Mouse (Mus musculus): ENCODE results near the gene Sox6. TPM values are rescaled to one million over a fixed set of nuclear protein-coding genes. Genes with fewer than 3 reads are reported as not detected.
A peak's percentile ranks its signal among the peaks of the same experiment; 100 is the strongest.

Sox6 gene
- polyA plus RNA-seq, 1 experiment from 2014 or later, result 51.2 TPM

DNA sequence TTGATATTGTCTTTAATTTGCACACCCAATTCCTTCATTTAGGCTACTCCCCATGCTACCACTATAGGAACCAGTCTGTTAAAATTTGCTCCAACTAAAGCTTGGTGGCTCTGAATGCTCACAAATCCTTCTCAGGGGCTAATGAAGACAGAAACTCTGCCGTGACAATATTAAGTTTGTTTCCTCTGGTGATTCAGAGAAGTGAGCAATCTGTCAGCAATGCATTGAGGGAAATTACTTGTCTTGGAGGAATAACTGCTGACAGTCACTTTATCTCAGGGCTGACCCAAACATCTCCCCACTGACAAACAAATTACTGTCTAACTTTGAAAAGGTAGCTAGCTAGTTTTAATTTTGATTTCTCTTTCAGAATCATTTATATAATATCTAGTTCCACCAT is 463.8 kb downstream of the Sox6 start:
- Histone ChIP-seq H3K27ac (ENCODE audit: low read depth, low read length) (no peak overlapping the region), H3K4me3 (ENCODE audit: low read depth, low read length) (no peak overlapping the region), H3K36me3 (ENCODE audit: control insufficient read depth, insufficient read depth, low read length) (no peaks in the 10 kb centered on the region), H3K9me3 (ENCODE audit: control insufficient read depth, low read length) (no peaks in the 10 kb centered on the region), H3K4me2 (ENCODE audit: low read depth, low read length) (no peak overlapping the region), H3K9ac (replicated peaks; ENCODE audit: low read depth, low read length) (no peak overlapping the region), H3K27me3 (ENCODE audit: control insufficient read depth, insufficient read depth, low read length) (no peaks in the 10 kb centered on the region), H3K4me1 (ENCODE audit: control insufficient read depth, insufficient read depth, low read length) (no peaks in the 10 kb centered on the region)
- no peak for ATAC-seq (ENCODE audit: low read depth)
- 30% methylated on average over 1 of the region's 1 CpGs for WGBS

GRCm38 (mm10) chr7:115568821-115569240 is 469.8 kb downstream of the Sox6 start:
- Histone ChIP-seq H3K36me3 (ENCODE audit: control insufficient read depth, insufficient read depth, low read length) (no peaks in the 10 kb centered on the region), H3K27ac (ENCODE audit: low read depth, low read length) (0 out of 2 replicates have a peak overlapping the region, but pooled peaks have one; percentile 24)

DNA sequence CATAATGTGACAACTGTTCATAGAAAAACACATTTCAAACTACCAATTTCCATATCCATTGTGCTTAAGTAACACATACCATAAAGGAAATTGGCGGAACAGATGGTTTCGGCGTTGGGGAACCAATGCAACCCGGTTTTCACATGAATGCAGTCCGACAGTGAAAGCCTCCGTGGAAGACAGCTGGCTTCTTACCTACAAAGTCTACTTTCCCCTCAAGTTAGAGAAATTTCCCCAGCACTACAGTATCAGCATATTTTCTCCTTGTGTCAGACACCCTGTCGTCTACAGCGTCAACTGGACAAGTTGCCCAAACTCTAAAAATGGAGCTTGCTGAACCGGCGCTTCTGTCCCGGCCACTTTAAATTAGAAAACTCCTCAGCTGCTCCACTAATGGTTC is 470.3 kb downstream of the Sox6 start:
- no peak overlapping the region for H3K9ac ChIP-seq (replicated peaks; ENCODE audit: low read depth, low read length)
- peak overlapping the region; percentile 14 for H3K4me3 ChIP-seq (ENCODE audit: low read depth, low read length)
- H3K27me3 ChIP-seq (ENCODE audit: control insufficient read depth, insufficient read depth, low read length), result no peaks in the 10 kb centered on the region
- H3K27ac ChIP-seq (ENCODE audit: low read depth, low read length), result 0 out of 2 replicates have a peak overlapping the region, but pooled peaks have one; percentile 28
- WGBS, result 17% methylated on average over 11 of the region's 11 CpGs
- H3K4me2 ChIP-seq (ENCODE audit: low read depth, low read length), result peak overlapping the region; percentile 54
- H3K36me3 ChIP-seq (ENCODE audit: control insufficient read depth, insufficient read depth, low read length), result no peaks in the 10 kb centered on the region
- 0 out of 2 replicates have a peak, but pooled peaks have one; percentile 11 for ATAC-seq (ENCODE audit: low read depth)
- H3K4me1 ChIP-seq (ENCODE audit: control insufficient read depth, insufficient read depth, low read length), result peaks cover 20% of the 10 kb centered on the region; the same call in 1 of the 2 replicates
- H3K9me3 ChIP-seq (ENCODE audit: control insufficient read depth, low read length), result no peaks in the 10 kb centered on the region

More at GRCm38 (mm10) chr7:115568821-115569240, 469.8 kb downstream of the Sox6 start:
- Histone ChIP-seq H3K27me3 (ENCODE audit: control insufficient read depth, insufficient read depth, low read length) (no peaks in the 10 kb centered on the region), H3K9me3 (ENCODE audit: control insufficient read depth, low read length) (no peaks in the 10 kb centered on the region), H3K4me3 (ENCODE audit: low read depth, low read length) (peak overlapping the region; percentile 14), H3K4me1 (ENCODE audit: control insufficient read depth, insufficient read depth, low read length) (peaks cover 19% of the 10 kb centered on the region; the same call in 1 of the 2 replicates), H3K4me2 (ENCODE audit: low read depth, low read length) (peak overlapping the region; percentile 54), H3K9ac (replicated peaks; ENCODE audit: low read depth, low read length) (0 out of 2 replicates have a peak overlapping the region, but pooled peaks have one; percentile 17)
- ATAC-seq (ENCODE audit: low read depth), result peak; percentile 86
- WGBS, result 7% methylated on average over 9 of the region's 9 CpGs

DNA sequence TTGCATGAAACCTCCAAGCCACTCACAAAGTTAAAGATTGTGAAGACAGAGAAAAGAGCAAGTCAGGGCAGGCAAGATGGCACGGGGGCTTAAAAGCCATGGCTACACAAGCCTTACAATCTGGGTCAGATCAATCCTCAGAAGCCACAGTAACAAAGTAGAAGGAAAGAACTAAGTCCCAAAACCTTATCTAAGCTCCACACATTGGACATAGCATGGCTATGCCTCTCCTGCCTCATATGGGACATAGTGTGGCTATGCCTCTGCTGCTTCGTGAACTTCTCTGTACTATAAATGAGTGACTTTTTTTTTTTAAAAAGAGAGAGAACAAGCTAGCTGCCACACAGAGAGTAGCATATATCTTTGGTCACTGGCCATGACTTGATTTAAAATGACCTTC is 471.8 kb downstream of the Sox6 start:
- no peak for ATAC-seq (ENCODE audit: low read depth)
- H3K4me1 ChIP-seq (ENCODE audit: control insufficient read depth, insufficient read depth, low read length), result peaks cover 20% of the 10 kb centered on the region; the same call in 1 of the 2 replicates
- WGBS, result 89% methylated on average over 2 of the region's 2 CpGs

GRCm38 (mm10) chr7:115565060-115565426 is 473.6 kb downstream of the Sox6 start:
- H3K27ac ChIP-seq (ENCODE audit: low read depth, low read length), result no peak overlapping the region
- no peak overlapping the region for H3K4me3 ChIP-seq (ENCODE audit: low read depth, low read length)
- H3K27me3 ChIP-seq (ENCODE audit: control insufficient read depth, insufficient read depth, low read length), result no peaks in the 10 kb centered on the region
- ATAC-seq (ENCODE audit: low read depth), result no peak
- H3K4me1 ChIP-seq (ENCODE audit: control insufficient read depth, insufficient read depth, low read length), result peaks cover 20% of the 10 kb centered on the region; the same call in 1 of the 2 replicates
- H3K9me3 ChIP-seq (ENCODE audit: control insufficient read depth, low read length), result no peaks in the 10 kb centered on the region
- 30% methylated on average over 5 of the region's 5 CpGs for WGBS
- no peak overlapping the region for H3K9ac ChIP-seq (replicated peaks; ENCODE audit: low read depth, low read length)
- no peak overlapping the region for H3K4me2 ChIP-seq (ENCODE audit: low read depth, low read length)
- H3K36me3 ChIP-seq (ENCODE audit: control insufficient read depth, insufficient read depth, low read length), result no peaks in the 10 kb centered on the region

More for the DNA sequence above, 471.8 kb downstream of the Sox6 start:
- H3K9me3 ChIP-seq (ENCODE audit: control insufficient read depth, low read length), result no peaks in the 10 kb centered on the region
- H3K9ac ChIP-seq (replicated peaks; ENCODE audit: low read depth, low read length), result no peak overlapping the region
- no peaks in the 10 kb centered on the region for H3K36me3 ChIP-seq (ENCODE audit: control insufficient read depth, insufficient read depth, low read length)
- no peak overlapping the region for H3K27ac ChIP-seq (ENCODE audit: low read depth, low read length)
- H3K4me3 ChIP-seq (ENCODE audit: low read depth, low read length), result no peak overlapping the region
- no peak overlapping the region for H3K4me2 ChIP-seq (ENCODE audit: low read depth, low read length)
- H3K27me3 ChIP-seq (ENCODE audit: control insufficient read depth, insufficient read depth, low read length), result no peaks in the 10 kb centered on the region

DNA sequence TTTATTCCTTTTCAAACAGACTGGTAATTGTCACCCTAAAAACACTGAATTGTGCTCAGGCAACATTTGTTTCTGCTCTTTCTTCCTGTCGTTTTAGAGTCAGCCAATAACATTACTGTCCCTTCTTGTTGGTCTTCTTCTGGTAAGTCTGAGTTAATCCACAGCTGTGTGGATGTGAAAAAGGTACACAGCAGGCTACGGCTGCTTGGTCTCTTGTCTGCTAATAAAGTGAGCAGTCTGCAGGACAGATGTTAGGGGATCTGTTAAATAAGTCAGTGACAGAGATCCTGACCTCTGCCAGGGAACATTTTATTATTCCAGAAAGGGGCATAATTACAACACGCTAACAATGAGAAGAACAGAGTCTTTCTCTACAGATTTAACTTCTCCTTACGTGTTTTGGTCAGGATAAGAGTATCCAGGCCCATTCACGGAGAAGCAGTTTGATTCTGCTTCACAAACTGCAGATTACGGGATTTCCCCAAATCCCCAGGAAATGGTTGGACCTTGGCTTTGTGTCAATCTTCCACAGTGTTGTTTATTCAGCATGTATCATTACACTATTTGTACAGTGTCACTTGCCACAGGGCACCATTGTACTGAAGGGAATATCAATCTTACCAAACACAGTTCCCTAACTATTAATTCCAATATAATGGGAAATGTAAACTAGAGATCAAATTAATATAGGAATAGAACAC is 474.1 kb downstream of the Sox6 start:
- Histone ChIP-seq H3K36me3 (ENCODE audit: control insufficient read depth, insufficient read depth, low read length) (no peaks in the 10 kb centered on the region), H3K4me1 (ENCODE audit: control insufficient read depth, insufficient read depth, low read length) (peaks cover 20% of the 10 kb centered on the region; the same call in 1 of the 2 replicates), H3K9ac (replicated peaks; ENCODE audit: low read depth, low read length) (no peak overlapping the region), H3K27me3 (ENCODE audit: control insufficient read depth, insufficient read depth, low read length) (no peaks in the 10 kb centered on the region), H3K4me3 (ENCODE audit: low read depth, low read length) (no peak overlapping the region), H3K4me2 (ENCODE audit: low read depth, low read length) (no peak overlapping the region), H3K9me3 (ENCODE audit: control insufficient read depth, low read length) (no peaks in the 10 kb centered on the region), H3K27ac (ENCODE audit: low read depth, low read length) (no peak overlapping the region)
- no peak for ATAC-seq (ENCODE audit: low read depth)
- WGBS, result 11% methylated on average over 6 of the region's 6 CpGs

DNA sequence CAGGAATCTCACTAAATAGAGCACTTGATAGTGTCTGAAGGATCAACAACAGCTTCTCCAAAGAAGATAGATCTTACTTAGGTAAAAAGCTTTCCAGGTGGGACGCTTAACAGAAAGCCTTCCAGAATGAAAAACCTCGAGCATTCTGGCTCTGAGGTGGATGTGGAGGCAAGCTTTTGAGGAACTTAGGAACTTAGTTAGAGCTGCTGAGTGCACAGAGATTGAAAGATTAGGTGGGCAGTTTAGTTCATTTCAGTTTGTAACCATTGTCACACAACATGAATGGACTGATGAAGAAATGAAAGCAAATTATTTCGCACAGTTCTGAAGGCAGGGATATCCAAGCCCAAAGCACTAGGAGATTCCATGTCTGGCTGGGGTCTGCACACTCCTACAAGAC is 481.9 kb downstream of the Sox6 start:
- Histone ChIP-seq H3K9me3 (ENCODE audit: control insufficient read depth, low read length) (no peaks in the 10 kb centered on the region), H3K27me3 (ENCODE audit: control insufficient read depth, insufficient read depth, low read length) (no peaks in the 10 kb centered on the region), H3K4me3 (ENCODE audit: low read depth, low read length) (no peak overlapping the region), H3K4me1 (ENCODE audit: control insufficient read depth, insufficient read depth, low read length) (no peaks in the 10 kb centered on the region), H3K4me2 (ENCODE audit: low read depth, low read length) (no peak overlapping the region), H3K9ac (replicated peaks; ENCODE audit: low read depth, low read length) (no peak overlapping the region), H3K27ac (ENCODE audit: low read depth, low read length) (no peak overlapping the region), H3K36me3 (ENCODE audit: control insufficient read depth, insufficient read depth, low read length) (no peaks in the 10 kb centered on the region)
- no peak for ATAC-seq (ENCODE audit: low read depth)
- 93% methylated on average over 3 of the region's 3 CpGs for WGBS

DNA sequence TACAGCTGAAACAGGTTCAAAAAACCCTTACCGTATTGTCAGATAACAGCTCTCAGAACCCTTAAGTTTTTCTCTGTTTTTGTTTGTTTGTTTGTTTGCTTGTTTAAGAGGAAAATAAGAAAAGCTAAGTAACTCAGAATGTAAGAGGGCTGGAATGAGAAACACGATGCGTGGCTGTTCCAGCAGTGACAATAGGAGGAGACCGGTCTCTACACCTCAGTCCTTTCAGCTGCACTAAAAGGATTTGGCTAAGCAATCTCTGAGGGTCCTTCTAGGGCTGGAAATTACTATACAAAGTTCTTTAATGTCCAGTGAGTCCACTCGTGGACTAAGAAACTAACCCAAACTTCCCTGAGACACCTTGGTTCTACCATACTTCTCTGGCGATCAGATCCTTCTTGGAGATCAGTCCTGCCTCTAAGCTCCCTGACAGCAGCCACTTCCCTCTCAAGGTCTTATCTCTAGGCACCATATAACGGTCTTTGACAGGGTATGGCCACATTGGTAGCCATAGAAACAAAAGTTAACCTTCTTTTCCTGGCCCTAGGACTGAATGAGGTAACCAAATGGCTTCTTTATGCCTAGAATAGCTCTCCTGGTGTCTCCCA is 488.3 kb downstream of the Sox6 start:
- 84% methylated on average over 7 of the region's 7 CpGs for WGBS
- no peaks in the 10 kb centered on the region for H3K9me3 ChIP-seq (ENCODE audit: control insufficient read depth, low read length)
- ATAC-seq (ENCODE audit: low read depth), result no peak
- H3K27me3 ChIP-seq (ENCODE audit: control insufficient read depth, insufficient read depth, low read length), result no peaks in the 10 kb centered on the region
- H3K4me3 ChIP-seq (ENCODE audit: low read depth, low read length), result no peak overlapping the region
- no peaks in the 10 kb centered on the region for H3K36me3 ChIP-seq (ENCODE audit: control insufficient read depth, insufficient read depth, low read length)
- H3K4me2 ChIP-seq (ENCODE audit: low read depth, low read length), result no peak overlapping the region
- no peak overlapping the region for H3K27ac ChIP-seq (ENCODE audit: low read depth, low read length)
- no peak overlapping the region for H3K9ac ChIP-seq (replicated peaks; ENCODE audit: low read depth, low read length)
- H3K4me1 ChIP-seq (ENCODE audit: control insufficient read depth, insufficient read depth, low read length), result no peaks in the 10 kb centered on the region

GRCm38 (mm10) chr7:115549670-115550069 is 488.9 kb downstream of the Sox6 start:
- ATAC-seq (ENCODE audit: low read depth), result no peak
- H3K9me3 ChIP-seq (ENCODE audit: control insufficient read depth, low read length), result no peaks in the 10 kb centered on the region
- no peak overlapping the region for H3K9ac ChIP-seq (replicated peaks; ENCODE audit: low read depth, low read length)
- no peak overlapping the region for H3K4me2 ChIP-seq (ENCODE audit: low read depth, low read length)
- no peak overlapping the region for H3K27ac ChIP-seq (ENCODE audit: low read depth, low read length)
- no peaks in the 10 kb centered on the region for H3K27me3 ChIP-seq (ENCODE audit: control insufficient read depth, insufficient read depth, low read length)
- no peak overlapping the region for H3K4me3 ChIP-seq (ENCODE audit: low read depth, low read length)
- WGBS, result 80% methylated on average over 4 of the region's 4 CpGs
- H3K36me3 ChIP-seq (ENCODE audit: control insufficient read depth, insufficient read depth, low read length), result no peaks in the 10 kb centered on the region
- no peaks in the 10 kb centered on the region for H3K4me1 ChIP-seq (ENCODE audit: control insufficient read depth, insufficient read depth, low read length)
